Mouse (Mus musculus) heart, embryonic 15.5 days (tissue): ENCODE measurements at regions not wholly inside any gene's neighbourhood (a gene's known extent, or its start where the extent isn't known, plus 50 kb on each side); places are given as distances from the start of the nearest gene placed in this dataset.

Source experiments
- ATAC-seq: fragments of 200-750 bp; cut with Nextera tagmentation; replicated peaks from 2 replicates; pipeline ENCODE4 v1.8.0; 2017; ENCODE audit warnings: low read depth, moderate TSS enrichment; ENCODE audit not compliant: insufficient number of reproducible peaks, insufficient read depth, low FRiP score
- H3K27ac ChIP-seq: fragments of 300-500 bp; sonication (generic); 2 replicates; pipeline ENCODE4 v1.5.1; 2015; ENCODE audit warnings: mild to moderate bottlenecking, inconsistent platforms
- H3K27me3 ChIP-seq: fragments of 300-500 bp; sonication (generic); 2 replicates; pipeline ENCODE4 v1.6.1; 2015; ENCODE audit warnings: inconsistent platforms
- H3K36me3 ChIP-seq: fragments of 300-500 bp; sonication (generic); 2 replicates; pipeline ENCODE4 v1.6.1; 2015; ENCODE audit warnings: mild to moderate bottlenecking, inconsistent platforms
- H3K4me1 ChIP-seq: fragments of 300-500 bp; sonication (generic); replicated peaks from 2 replicates; pipeline ENCODE4 v1.6.1; 2015; ENCODE audit warnings: inconsistent platforms
- H3K4me2 ChIP-seq: fragments of 300-500 bp; sonication (generic); 2 replicates; pipeline ENCODE4 v1.6.1; 2015; ENCODE audit warnings: inconsistent platforms, mild to moderate bottlenecking, moderate library complexity
- H3K4me3 ChIP-seq: fragments of 300-500 bp; sonication (generic); 2 replicates; pipeline ENCODE4 v1.5.1; 2015; ENCODE audit warnings: mild to moderate bottlenecking, inconsistent platforms
- H3K9ac ChIP-seq: fragments of 300-500 bp; sonication (generic); 2 replicates; pipeline ENCODE4 v1.6.1; 2015; ENCODE audit warnings: mild to moderate bottlenecking, inconsistent platforms
- H3K9me3 ChIP-seq: fragments of 300-500 bp; sonication (generic); replicated peaks from 2 replicates; pipeline ENCODE4 v1.6.1; 2016; ENCODE audit warnings: inconsistent platforms
- WGBS: fragments of 180-500 bp; shearing (Covaris S2); methylation state at CpG from one replicate; pipeline ENCODE4 v1.1.7; 2015; ENCODE audit warnings: mixed read lengths; 5-methylcytosine and 5-hydroxymethylcytosine counted together

DNA sequence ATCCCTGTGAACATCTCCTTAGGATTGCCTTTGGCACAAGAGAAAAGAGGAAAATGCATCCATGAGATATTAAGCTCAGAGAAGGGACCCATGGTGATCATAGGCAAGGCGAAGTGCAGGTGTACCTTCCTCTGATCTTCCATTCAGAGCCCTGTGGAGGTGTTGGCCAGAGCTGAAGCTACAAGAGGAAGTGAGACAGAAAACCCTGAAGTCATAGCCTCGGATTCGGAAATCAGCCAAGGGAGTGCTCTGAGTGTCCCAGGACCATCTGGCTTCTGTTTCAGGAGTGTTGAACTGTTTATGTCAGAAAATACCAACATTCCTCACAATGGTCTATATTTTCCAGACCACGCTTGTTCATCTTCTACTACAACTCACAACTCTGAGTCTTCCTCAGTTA lies 271.6 kb downstream of the Ccser2 start:
- no peaks in the 10 kb centered on the region for H3K27me3 ChIP-seq
- H3K4me1 ChIP-seq, result no peaks in the 10 kb centered on the region
- 68% methylated on average over 4 of the region's 4 CpGs for WGBS
- no peak overlapping the region for H3K27ac ChIP-seq
- no peak for ATAC-seq
- no peak overlapping the region for H3K4me2 ChIP-seq
- no peak overlapping the region for H3K9ac ChIP-seq
- no peaks in the 10 kb centered on the region for H3K9me3 ChIP-seq
- no peak overlapping the region for H3K4me3 ChIP-seq
- H3K36me3 ChIP-seq, result no peaks in the 10 kb centered on the region

DNA sequence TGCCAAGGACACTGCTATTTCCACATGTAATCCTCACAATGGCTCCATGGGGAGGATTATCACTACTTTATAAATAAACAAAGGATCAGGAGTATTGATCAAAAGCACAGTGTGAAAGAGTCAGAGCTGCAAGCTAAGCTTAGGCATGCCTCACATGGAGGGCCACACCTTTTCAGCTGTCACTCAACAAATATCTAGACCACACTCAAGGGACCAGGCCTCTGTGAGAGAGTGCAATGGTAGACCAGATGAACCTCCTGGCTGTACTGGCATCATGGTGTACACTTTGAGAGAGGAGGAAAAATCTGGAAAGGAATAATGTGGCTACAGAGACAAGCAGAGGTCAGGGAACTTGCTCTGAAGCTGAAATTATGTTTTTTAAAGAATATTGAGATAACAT lies 276.6 kb downstream of the Ccser2 start:
- no peak for ATAC-seq
- Histone ChIP-seq H3K4me1 (no peaks in the 10 kb centered on the region), H3K9me3 (no peaks in the 10 kb centered on the region), H3K27me3 (no peaks in the 10 kb centered on the region), H3K9ac (no peak overlapping the region), H3K4me3 (no peak overlapping the region), H3K4me2 (no peak overlapping the region), H3K27ac (no peak overlapping the region), H3K36me3 (no peaks in the 10 kb centered on the region)

GRCm38 (mm10) chr14:36691018-36691417 lies 277.6 kb downstream of the Ccser2 start:
- 54% methylated on average over 2 of the region's 2 CpGs for WGBS
- H3K36me3 ChIP-seq, result no peaks in the 10 kb centered on the region

DNA sequence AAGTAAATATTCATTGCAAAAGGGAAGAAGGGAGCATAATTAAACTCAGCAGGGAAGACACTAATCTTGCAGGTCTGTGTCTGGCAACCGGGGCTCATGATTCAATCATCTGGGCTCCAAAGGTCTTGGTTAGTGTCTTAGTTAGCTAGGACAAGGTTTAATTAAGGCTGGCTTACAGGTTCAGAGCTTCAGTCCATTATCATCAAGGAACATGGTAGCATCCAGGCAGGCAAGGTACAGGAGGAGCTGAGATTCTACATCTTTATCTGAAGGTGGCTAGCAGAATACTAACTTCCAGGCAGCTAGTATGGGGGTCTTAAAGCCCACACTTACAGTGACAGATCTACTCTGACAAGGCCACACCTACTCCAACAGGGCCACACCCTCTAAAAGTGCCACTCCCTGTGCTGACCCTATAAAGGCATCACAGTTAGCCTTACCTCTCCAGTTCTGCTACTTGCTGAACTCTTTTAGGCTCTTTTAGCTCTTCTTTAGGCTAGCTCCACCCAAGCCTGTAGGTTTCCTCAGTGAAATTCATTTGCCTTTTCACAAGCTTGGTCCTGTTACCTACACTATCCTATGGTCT lies 309.8 kb downstream of the Ccser2 start:
- no peaks in the 10 kb centered on the region for H3K4me1 ChIP-seq
- WGBS, result 73% methylated on average over 1 of the region's 1 CpGs
- H3K36me3 ChIP-seq, result no peaks in the 10 kb centered on the region
- H3K27me3 ChIP-seq, result no peaks in the 10 kb centered on the region
- H3K9me3 ChIP-seq, result no peaks in the 10 kb centered on the region
- H3K27ac ChIP-seq, result no peak overlapping the region
- ATAC-seq, result no peak
- H3K4me2 ChIP-seq, result no peak overlapping the region
- no peak overlapping the region for H3K4me3 ChIP-seq
- no peak overlapping the region for H3K9ac ChIP-seq

More at GRCm38 (mm10) chr14:36691018-36691417, 277.6 kb downstream of the Ccser2 start:
- Histone ChIP-seq H3K27ac (no peak overlapping the region), H3K27me3 (no peaks in the 10 kb centered on the region), H3K9ac (no peak overlapping the region), H3K9me3 (no peaks in the 10 kb centered on the region), H3K4me1 (no peaks in the 10 kb centered on the region), H3K4me2 (no peak overlapping the region), H3K4me3 (no peak overlapping the region)
- no peak for ATAC-seq

DNA sequence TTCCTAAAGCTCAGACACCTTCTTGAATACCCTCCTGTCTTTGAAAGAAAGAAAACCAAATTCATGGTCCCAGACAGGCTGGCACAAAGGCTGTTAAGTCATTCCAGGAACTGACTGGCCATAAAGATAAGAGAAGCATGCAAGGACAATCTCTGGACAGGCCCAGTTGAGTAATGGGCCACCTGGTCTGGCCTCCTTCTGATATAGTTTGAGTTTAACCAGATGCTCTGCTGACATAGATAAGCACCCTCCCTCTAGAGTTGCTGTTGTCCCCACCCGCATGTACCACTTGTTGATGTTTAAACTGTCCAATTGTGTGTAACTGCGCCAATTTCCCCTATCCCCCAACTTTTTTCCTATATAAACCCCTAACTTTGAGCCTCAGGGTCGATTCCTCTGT lies 310.4 kb downstream of the Ccser2 start:
- Histone ChIP-seq H3K4me1 (peaks cover under 1% of the 10 kb centered on the region; the same call in 1 of the 2 replicates), H3K9ac (no peak overlapping the region), H3K27ac (no peak overlapping the region), H3K27me3 (no peaks in the 10 kb centered on the region), H3K9me3 (no peaks in the 10 kb centered on the region), H3K36me3 (no peaks in the 10 kb centered on the region), H3K4me2 (no peak overlapping the region), H3K4me3 (no peak overlapping the region)
- ATAC-seq, result no peak
- 43% methylated on average over 3 of the region's 3 CpGs for WGBS

- Histone ChIP-seq H3K36me3 (no peaks in the 10 kb centered on the region), H3K4me2 (no peak overlapping the region), H3K27me3 (0 out of 2 replicates have a peak, but pooled peaks cover 4% of the 10 kb centered on the region), H3K9ac (no peak overlapping the region), H3K4me3 (no peak overlapping the region), H3K4me1 (peaks cover 16% of the 10 kb centered on the region), H3K27ac (no peak overlapping the region), H3K9me3 (no peaks in the 10 kb centered on the region)
- 11% methylated on average over 6 of the region's 6 CpGs for WGBS
- peak; percentile 66; the same call in 1 of the 2 replicates for ATAC-seq
Measured at GRCm38 (mm10) chr14:36652982-36653557, 315.5 kb downstream of the Ccser2 start.

- 20% methylated on average over 6 of the region's 6 CpGs for WGBS
- Histone ChIP-seq H3K4me1 (peaks cover 16% of the 10 kb centered on the region), H3K4me3 (no peak overlapping the region), H3K9me3 (no peaks in the 10 kb centered on the region), H3K27ac (peak overlapping the region; percentile 59), H3K4me2 (no peak overlapping the region), H3K27me3 (0 out of 2 replicates have a peak, but pooled peaks cover 4% of the 10 kb centered on the region), H3K36me3 (no peaks in the 10 kb centered on the region), H3K9ac (no peak overlapping the region)
- ATAC-seq, result peak; percentile 78
Measured at GRCm38 (mm10) chr14:36651053-36651735, 317.4 kb downstream of the Ccser2 start.

GRCm38 (mm10) chr14:36646649-36647048 lies 321.9 kb downstream of the Ccser2 start:
- Histone ChIP-seq H3K27ac (no peak overlapping the region), H3K36me3 (no peaks in the 10 kb centered on the region), H3K4me2 (no peak overlapping the region), H3K4me1 (peaks cover 5% of the 10 kb centered on the region), H3K9me3 (no peaks in the 10 kb centered on the region), H3K4me3 (no peak overlapping the region), H3K27me3 (0 out of 2 replicates have a peak, but pooled peaks cover 4% of the 10 kb centered on the region), H3K9ac (no peak overlapping the region)
- no peak for ATAC-seq
- 72% methylated on average over 3 of the region's 3 CpGs for WGBS

DNA sequence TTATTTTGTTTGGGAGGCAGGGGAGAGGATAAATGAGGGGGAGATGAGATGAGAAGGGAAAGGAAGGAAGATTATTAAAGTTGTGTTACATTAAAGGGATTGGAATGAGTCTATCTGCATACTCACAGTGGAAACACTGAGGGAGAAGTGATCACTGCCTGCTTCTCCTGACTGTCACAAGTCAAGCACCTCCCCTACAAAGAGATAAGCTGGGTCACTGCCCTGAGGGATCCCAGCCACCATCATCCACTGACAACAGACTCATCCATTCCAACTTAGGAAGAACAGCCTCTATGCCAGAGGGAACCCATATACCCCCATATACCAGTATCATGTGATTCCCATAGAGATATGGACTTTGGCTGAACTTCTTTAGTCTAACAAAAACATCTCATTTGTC lies 322.3 kb downstream of the Ccser2 start:
- no peaks in the 10 kb centered on the region for H3K9me3 ChIP-seq
- H3K4me2 ChIP-seq, result no peak overlapping the region
- peaks cover 1% of the 10 kb centered on the region for H3K4me1 ChIP-seq
- 0 out of 2 replicates have a peak, but pooled peaks cover 4% of the 10 kb centered on the region for H3K27me3 ChIP-seq
- no peaks in the 10 kb centered on the region for H3K36me3 ChIP-seq
- H3K27ac ChIP-seq, result no peak overlapping the region
- H3K9ac ChIP-seq, result no peak overlapping the region
- no peak overlapping the region for H3K4me3 ChIP-seq
- no peak for ATAC-seq

DNA sequence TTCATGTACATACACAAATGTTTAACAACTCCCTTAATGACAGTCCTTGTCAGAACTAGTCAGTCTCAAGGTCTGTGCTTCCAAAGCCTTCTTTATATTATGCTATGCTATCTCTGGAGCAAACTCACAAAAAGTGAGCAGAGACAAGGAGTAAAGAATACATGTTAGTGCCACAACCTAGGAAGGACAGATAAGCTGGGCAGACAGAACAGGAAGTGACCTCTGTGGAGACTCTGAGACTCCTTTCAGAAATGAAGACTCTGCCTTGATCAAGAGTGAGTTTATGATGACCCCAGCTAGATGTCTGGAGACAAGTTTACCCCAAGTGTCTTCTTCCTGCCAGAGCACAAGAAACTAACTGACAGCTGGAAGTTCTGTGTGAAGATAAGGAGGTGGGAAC lies 343.8 kb downstream of the Ccser2 start:
- Histone ChIP-seq H3K36me3 (no peaks in the 10 kb centered on the region), H3K4me3 (no peak overlapping the region), H3K4me1 (no peaks in the 10 kb centered on the region), H3K27me3 (no peaks in the 10 kb centered on the region), H3K9ac (no peak overlapping the region), H3K9me3 (no peaks in the 10 kb centered on the region), H3K4me2 (no peak overlapping the region), H3K27ac (no peak overlapping the region)
- ATAC-seq, result no peak

GRCm38 (mm10) chr14:36624134-36624533 lies 344.4 kb downstream of the Ccser2 start:
- ATAC-seq, result no peak
- H3K4me3 ChIP-seq, result no peak overlapping the region
- WGBS, result 81% methylated on average over 1 of the region's 1 CpGs

DNA sequence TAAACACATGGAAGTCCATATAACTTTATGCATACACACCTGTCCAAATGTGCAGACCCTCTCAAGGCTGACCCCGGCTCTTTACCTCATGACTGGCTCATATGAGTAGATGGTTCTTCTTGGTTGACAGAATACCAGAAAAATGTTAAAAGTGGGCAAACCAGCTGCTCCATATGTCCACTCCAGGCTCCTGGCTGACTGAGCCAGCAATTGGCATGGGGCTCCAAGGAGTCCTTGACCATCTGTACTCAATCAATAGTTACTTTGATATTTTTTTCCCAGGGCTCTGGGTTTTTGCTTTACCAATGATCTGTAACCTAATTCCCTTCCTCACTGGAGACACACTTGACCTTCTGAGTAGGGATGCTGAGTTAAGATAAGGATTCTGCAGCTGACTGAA lies 345.5 kb downstream of the Ccser2 start:
- no peaks in the 10 kb centered on the region for H3K36me3 ChIP-seq
- no peak overlapping the region for H3K9ac ChIP-seq
- H3K4me3 ChIP-seq, result no peak overlapping the region
- H3K9me3 ChIP-seq, result no peaks in the 10 kb centered on the region
- no peak overlapping the region for H3K27ac ChIP-seq
- no peaks in the 10 kb centered on the region for H3K27me3 ChIP-seq
- WGBS, result 78% methylated on average over 1 of the region's 1 CpGs
- no peak for ATAC-seq
- no peaks in the 10 kb centered on the region for H3K4me1 ChIP-seq
- no peak overlapping the region for H3K4me2 ChIP-seq

More at GRCm38 (mm10) chr14:36624134-36624533, 344.4 kb downstream of the Ccser2 start:
- Histone ChIP-seq H3K36me3 (no peaks in the 10 kb centered on the region), H3K27me3 (no peaks in the 10 kb centered on the region), H3K27ac (no peak overlapping the region), H3K4me2 (no peak overlapping the region), H3K9ac (no peak overlapping the region), H3K9me3 (no peaks in the 10 kb centered on the region), H3K4me1 (no peaks in the 10 kb centered on the region)
